ENCODE assay signal across 13 mouse cellular contexts in the genomic region with DNA sequence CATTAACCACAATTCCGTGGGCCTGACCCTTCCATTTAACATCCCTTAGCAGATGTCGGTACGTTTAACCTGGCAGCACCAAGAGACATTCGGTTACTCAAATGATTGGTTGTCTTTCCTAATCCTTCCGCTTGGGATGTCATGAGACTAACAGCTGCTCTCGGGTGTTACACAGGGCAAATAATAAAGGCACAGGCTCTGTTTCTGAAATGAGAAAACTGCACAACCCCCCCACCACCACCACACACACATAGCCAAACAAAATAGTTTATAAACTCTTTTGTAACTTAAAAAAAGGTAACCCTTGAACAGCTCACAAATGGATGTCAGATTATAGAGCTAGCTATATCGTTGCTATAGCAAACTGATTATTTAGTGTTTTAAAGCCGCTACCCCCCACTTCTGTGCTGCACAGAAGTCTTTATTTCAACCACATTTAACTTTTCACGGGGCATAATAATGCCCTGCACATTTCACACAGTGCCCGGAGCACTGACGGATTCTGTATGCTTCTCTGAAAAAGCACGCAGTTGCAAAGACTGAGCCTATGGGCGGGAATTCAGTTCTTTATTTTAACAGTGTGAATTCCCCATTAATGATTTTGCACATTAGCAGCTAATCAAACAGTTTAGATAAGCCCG.
DNase-seq lines count a peak whose midpoint lies in the region; ATAC-seq and TF ChIP-seq lines count a peak whose summit lies in the region.
"Had no signal": no experiment of that assay in that cellular context is flagged by ENCODE, and none has a peak within 500 bp of the region (broad histone marks: within the 10 kb centered on the region; RNA-seq: fewer than 3 reads in every experiment).

No protein-coding gene starts in this region.

- WGBS in forebrain, embryonic 15.5 days: 7% methylated on average over 14 of the region's 14 CpGs
- 18% methylated on average over 14 of the region's 14 CpGs for WGBS in hindbrain, postnatal 0 days
- WGBS in neural tube, embryonic 12.5 days: 20% methylated on average over 14 of the region's 14 CpGs

- peak overlapping the region; percentile 74 for H3K27ac ChIP-seq in forebrain, embryonic 15.5 days (replicated peaks)
- H3K27ac ChIP-seq in hindbrain, postnatal 0 days: no peak overlapping the region
- no peak overlapping the region for H3K27ac ChIP-seq in neural tube, embryonic 12.5 days
- H3K27ac ChIP-seq: kidney, embryonic 15.5 days had no signal

- TF ChIP-seq CTCF in hindbrain, postnatal 0 days (IDR thresholded peaks at IDR 0.05; ENCODE audit: low read depth): no peak

- H3K4me3 ChIP-seq in forebrain, embryonic 15.5 days: no peak overlapping the region
- H3K4me3 ChIP-seq in hindbrain, postnatal 0 days (ENCODE audit: low read length): no peak overlapping the region
- no peak overlapping the region for H3K4me3 ChIP-seq in neural tube, embryonic 12.5 days
- H3K4me3 ChIP-seq: kidney, embryonic 15.5 days; megakaryocyte, embryonic 14.5 days had no signal

- H3K27me3 ChIP-seq in forebrain, embryonic 15.5 days: no peaks in the 10 kb centered on the region
- H3K27me3 ChIP-seq in hindbrain, postnatal 0 days (ENCODE audit: insufficient read depth, low read length): no peaks in the 10 kb centered on the region
- no peaks in the 10 kb centered on the region for H3K27me3 ChIP-seq in neural tube, embryonic 12.5 days (replicated peaks)
- H3K27me3 ChIP-seq: kidney, embryonic 15.5 days; megakaryocyte, embryonic 14.5 days had no signal

- peak; percentile 94 for ATAC-seq in forebrain, embryonic 15.5 days (replicated peaks)
- ATAC-seq in hindbrain, postnatal 0 days: peak; percentile 77
- ATAC-seq in neural tube, embryonic 12.5 days (ENCODE audit: low FRiP score, low read depth): peak; percentile 84

- peaks cover 38% of the 10 kb centered on the region for H3K4me1 ChIP-seq in forebrain, embryonic 15.5 days
- 0 out of 2 replicates have a peak, but pooled peaks cover 5% of the 10 kb centered on the region for H3K4me1 ChIP-seq in hindbrain, postnatal 0 days (ENCODE audit: insufficient read depth, low read length)
- peaks cover 9% of the 10 kb centered on the region; the same call in 1 of the 2 replicates for H3K4me1 ChIP-seq in neural tube, embryonic 12.5 days
- H3K4me1 ChIP-seq: kidney, embryonic 15.5 days; megakaryocyte, embryonic 14.5 days had no signal

- H3K4me2 ChIP-seq in forebrain, embryonic 15.5 days (replicated peaks): 0 out of 2 replicates have a peak overlapping the region, but pooled peaks have one; percentile 14
- peak overlapping the region; percentile 36 for H3K4me2 ChIP-seq in hindbrain, postnatal 0 days (ENCODE audit: low read depth, low read length)
- H3K4me2 ChIP-seq in neural tube, embryonic 12.5 days (replicated peaks): peak overlapping the region; percentile 33
- H3K4me2 ChIP-seq: kidney, embryonic 15.5 days had no signal

- H3K9me3 ChIP-seq in forebrain, embryonic 15.5 days: no peaks in the 10 kb centered on the region
- no peaks in the 10 kb centered on the region for H3K9me3 ChIP-seq in hindbrain, postnatal 0 days (ENCODE audit: low read length)
- no peaks in the 10 kb centered on the region for H3K9me3 ChIP-seq in neural tube, embryonic 12.5 days
- H3K9me3 ChIP-seq: kidney, embryonic 15.5 days; megakaryocyte, embryonic 14.5 days had no signal

- peak; percentile 16 for DNase-seq in embryo, embryonic 11.5 days (ENCODE audit: low read depth, low spot score)
- DNase-seq in hindbrain, postnatal 0 days (ENCODE audit: low spot score): peak; percentile 63
- DNase-seq in gastrocnemius, postnatal 4 days (ENCODE audit: low spot score in 2 of 2): no peak
- DNase-seq in testis, postnatal 14 days (ENCODE audit: low spot score): no peak
- no peak for DNase-seq in frontal cortex, adult 2 months (ENCODE audit: extremely low spot score in 1 of 2, low spot score in 1 of 2)
- DNase-seq in kidney, adult 9 months: no peak
- DNase-seq: adrenal gland, adult 8-10 months; cerebellum, adult 9-11 months had no signal

- H3K9ac ChIP-seq in forebrain, embryonic 15.5 days (replicated peaks): no peak overlapping the region
- no peak overlapping the region for H3K9ac ChIP-seq in hindbrain, postnatal 0 days (replicated peaks; ENCODE audit: low read length)
- no peak overlapping the region for H3K9ac ChIP-seq in neural tube, embryonic 12.5 days
- H3K9ac ChIP-seq: kidney, embryonic 15.5 days had no signal

- H3K36me3 ChIP-seq in forebrain, embryonic 15.5 days: no peaks in the 10 kb centered on the region
- H3K36me3 ChIP-seq in hindbrain, postnatal 0 days (ENCODE audit: insufficient read depth, low read length): no peaks in the 10 kb centered on the region
- no peaks in the 10 kb centered on the region for H3K36me3 ChIP-seq in neural tube, embryonic 12.5 days
- H3K36me3 ChIP-seq: G1E; kidney, embryonic 15.5 days had no signal

Comparison
In these comparisons a context has a peak if more than half of its experiments do, and no peak if none do; other contexts are left out.
1. DNase-seq: peak in embryo, embryonic 11.5 days (single experiment) and hindbrain, postnatal 0 days (single experiment); none in gastrocnemius, postnatal 4 days (0 of 2), testis, postnatal 14 days (single experiment), frontal cortex, adult 2 months (0 of 2) and kidney, adult 9 months (single experiment).
2. Peak in every context shown above with its lines, with median percentiles within 50 percentile points of each other: ATAC-seq and H3K4me2 ChIP-seq.